Mouse (Mus musculus): Measurements from ENCODE around the gene Hist2h2aa1.
A peak's percentile ranks its signal among the peaks of the same experiment; 100 is the strongest.
"Not testable (repeated sequence)": the region's sequence is repeated elsewhere in the genome, so short reads cannot be mapped to it uniquely, and the experiment has no call there.

Gene Hist2h2aa1

DNA sequence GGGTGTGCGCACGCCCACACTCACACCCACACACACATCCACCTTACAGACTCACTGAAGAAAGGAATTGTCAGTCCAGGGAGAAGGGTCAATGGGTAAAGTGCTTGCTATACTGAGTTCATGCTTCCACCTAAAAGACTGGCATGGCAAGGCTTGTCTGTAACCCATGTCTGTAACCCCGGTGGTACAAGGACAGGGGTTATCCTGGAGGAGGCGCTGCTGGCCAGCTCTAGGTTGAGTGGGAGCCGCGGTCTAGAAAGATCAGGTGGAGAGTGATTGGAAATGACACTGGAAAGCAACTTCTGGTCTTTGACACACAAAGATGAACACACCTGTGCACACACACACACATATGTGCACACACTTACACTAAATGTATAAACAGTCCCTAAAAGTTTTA is 35.4 kb downstream of the Hist2h2aa1 start:
- DNase-seq: no peak

DNA sequence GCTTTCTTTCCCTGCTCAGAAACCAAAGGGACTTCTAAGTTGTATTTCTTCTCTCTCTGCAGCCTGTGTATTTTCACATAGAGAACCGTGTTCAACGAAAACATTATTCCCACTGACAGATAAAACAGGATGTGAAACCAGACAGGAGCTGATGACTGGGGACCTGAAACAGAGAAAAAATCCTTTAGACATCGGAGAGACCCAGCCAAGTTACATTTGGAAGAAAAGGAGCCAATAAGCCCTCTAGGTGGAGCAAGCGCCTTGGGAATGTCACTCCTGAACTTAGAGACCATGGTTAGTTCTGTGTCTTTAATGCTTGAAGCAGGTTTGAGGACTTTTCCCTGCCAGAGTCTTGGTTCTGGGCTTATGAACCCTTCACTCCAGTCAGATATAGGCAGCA is 39.2 kb downstream of the Hist2h2aa1 start:
- peak; percentile 56 for DNase-seq

- DNase-seq: not testable (repeated sequence)
Measured at GRCm38 (mm10) chr3:96287334-96287733, 42.0 kb downstream of the Hist2h2aa1 start.

- DNase-seq: no peak
Measured at GRCm38 (mm10) chr3:96289201-96289600, 43.9 kb downstream of the Hist2h2aa1 start.

DNA sequence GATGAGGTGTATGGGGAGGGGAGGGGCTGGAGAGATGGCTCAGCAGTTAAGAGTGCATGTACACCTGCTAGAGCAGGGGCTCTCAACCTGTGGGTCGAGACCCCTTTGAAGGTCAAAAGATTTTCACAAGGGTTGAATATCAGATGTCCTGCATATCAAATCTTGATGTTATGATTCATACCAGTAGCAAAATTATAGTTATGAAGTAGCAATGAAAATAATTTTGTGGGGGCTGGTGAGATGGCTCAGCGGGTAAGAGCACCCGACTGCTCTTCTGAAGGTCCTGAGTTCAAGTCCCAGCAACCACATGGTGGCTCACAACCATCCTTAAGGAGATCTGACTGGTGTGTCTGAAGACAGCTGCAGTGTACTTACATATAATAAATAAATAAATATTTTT is 45.4 kb downstream of the Hist2h2aa1 start:
- DNase-seq: not testable (repeated sequence)

GRCm38 (mm10) chr3:96292641-96293040 is 47.3 kb downstream of the Hist2h2aa1 start:
- DNase-seq: no peak

DNA sequence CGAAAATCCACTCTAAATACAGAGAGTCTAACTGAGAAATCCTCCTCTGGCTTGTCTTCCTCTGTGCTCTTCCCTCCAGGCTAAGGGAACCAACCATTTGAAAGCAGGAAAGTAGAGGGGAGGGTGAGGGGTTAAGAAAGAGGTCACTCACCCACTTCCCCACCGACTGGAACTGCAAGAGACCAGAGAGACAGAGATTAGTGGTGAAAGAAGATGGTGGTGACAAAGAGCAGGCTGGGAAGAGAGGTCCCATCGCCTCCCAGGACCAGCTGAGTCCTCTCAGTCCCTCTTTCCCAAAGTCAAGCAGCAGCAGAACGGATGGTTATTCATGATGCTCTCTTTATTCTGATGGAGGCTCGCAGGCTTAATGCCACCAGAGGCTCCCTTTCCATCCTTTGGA is 48.1 kb downstream of the Hist2h2aa1 start:
- DNase-seq: no peak

GRCm38 (mm10) chr3:96293787-96294186 is 48.5 kb downstream of the Hist2h2aa1 start, which contains the start of gene Fcgr1:
Gene Fcgr1, minus strand, starts transcription at chr3:96293969.
- no peak for DNase-seq

All from retina, postnatal 1 day (tissue).